Mouse (Mus musculus) heart, postnatal 36 days (tissue): ENCODE measurements around the gene Gpr37l1. TPM values are rescaled to one million over a fixed set of nuclear protein-coding genes. Genes with fewer than 3 reads are reported as not detected.
A peak's percentile ranks its signal among the peaks of the same experiment; 100 is the strongest.

Experiments
- DNase-seq, 2 experiments: peaks; one replicate each; pipeline ENCODE4 v3.0.0; 2021 to 2022
- intact Hi-C: fragments of 180-260 bp; cut with DNase I; formaldehyde crosslinking; loops from one replicate; pipeline ENCODE4 v1.15.1; 2025
- total RNA-seq, 2 experiments: library from RNA; stranded (reverse); gene quantifications; 2 replicates each; pipeline ENCODE4 v1.2.3; 2021

The Gpr37l1 gene
- total RNA-seq, 2 experiments from 2014 or later, result 0.92 to 1.0 TPM

- no peak for DNase-seq
- intact Hi-C loops, result no loop called here
These were observed 16.0 kb upstream of the Gpr37l1 start for GRCm38 (mm10) chr1:135183448-135183847.

GRCm38 (mm10) chr1:135182975-135183374 is 15.5 kb upstream of the Gpr37l1 start:
- intact Hi-C loops, result no loop called here
- DNase-seq, result no peak

GRCm38 (mm10) chr1:135181880-135182623 is 14.6 kb upstream of the Gpr37l1 start:
- no peak for DNase-seq
- intact Hi-C loops, result no loop called here

GRCm38 (mm10) chr1:135181275-135181674 is 13.8 kb upstream of the Gpr37l1 start:
- intact Hi-C loops, result no loop called here
- no peak for DNase-seq

GRCm38 (mm10) chr1:135180830-135181229 is 13.3 kb upstream of the Gpr37l1 start:
- intact Hi-C loops, result no loop called here

GRCm38 (mm10) chr1:135178863-135179262 is 11.4 kb upstream of the Gpr37l1 start:
- no peak for DNase-seq
- intact Hi-C loops, result loop anchor here (5.0 kb wide), 1 partner anchor 273 kb away; no protein-coding TSS in a partner anchor

More at GRCm38 (mm10) chr1:135180830-135181229, 13.3 kb upstream of the Gpr37l1 start:
- DNase-seq, result no peak

GRCm38 (mm10) chr1:135177724-135178123 is 10.2 kb upstream of the Gpr37l1 start:
- no peak for DNase-seq
- intact Hi-C loops, result loop anchor here (5.0 kb wide), 1 partner anchor 275 kb away; no protein-coding TSS in a partner anchor

- intact Hi-C loops, result loop anchor here (5.0 kb wide), 1 partner anchor 277 kb away; no protein-coding TSS in a partner anchor
- DNase-seq, result no peak
These were observed 7.7 kb upstream of the Gpr37l1 start for GRCm38 (mm10) chr1:135175176-135175575.

- intact Hi-C loops, result loop anchor here (5.0 kb wide), 1 partner anchor 369 kb away; no protein-coding TSS in a partner anchor
These were observed 5.8 kb upstream of the Gpr37l1 start for GRCm38 (mm10) chr1:135173311-135173710.

GRCm38 (mm10) chr1:135171984-135172383 is 4.5 kb upstream of the Gpr37l1 start:
- DNase-seq, result peak; percentile 51 to 52
- intact Hi-C loops, result loop anchor here (1.0 to 5.0 kb wide), 3 partner anchors 87 to 370 kb away; no protein-coding TSS in a partner anchor

More at GRCm38 (mm10) chr1:135173311-135173710, 5.8 kb upstream of the Gpr37l1 start:
- DNase-seq, result no peak

GRCm38 (mm10) chr1:135171202-135171601 is 3.7 kb upstream of the Gpr37l1 start:
- intact Hi-C loops, result loop anchor here (5.0 kb wide), 1 partner anchor 371 kb away; no protein-coding TSS in a partner anchor
- no peak for DNase-seq

GRCm38 (mm10) chr1:135170299-135170698 is 2.8 kb upstream of the Gpr37l1 start:
- no peak for DNase-seq
- intact Hi-C loops, result loop anchor here (5.0 kb wide), 1 partner anchor 372 kb away; no protein-coding TSS in a partner anchor

GRCm38 (mm10) chr1:135169556-135170224 is 2.2 kb upstream of the Gpr37l1 start:
- DNase-seq, result peak in 1 of 2 experiments; percentile 25
- intact Hi-C loops, result loop anchor here (5.0 to 10.0 kb wide), 2 partner anchors 373 to 525 kb away; no protein-coding TSS in a partner anchor

GRCm38 (mm10) chr1:135168453-135169200 is 1.1 kb upstream of the Gpr37l1 start:
- intact Hi-C loops, result loop anchor here (10.0 kb wide), 1 partner anchor 526 kb away; no protein-coding TSS in a partner anchor
- no peak for DNase-seq

- intact Hi-C loops, result loop anchor here (10.0 kb wide), 1 partner anchor 532 kb away; no protein-coding TSS in a partner anchor
- DNase-seq, result no peak
These were observed 4.8 kb downstream of the Gpr37l1 start for GRCm38 (mm10) chr1:135162720-135163119.

GRCm38 (mm10) chr1:135160411-135161050 is 7.0 kb downstream of the Gpr37l1 start:
- DNase-seq, result no peak
- intact Hi-C loops, result loop anchor here (10.0 kb wide), 1 partner anchor 534 kb away; no protein-coding TSS in a partner anchor

GRCm38 (mm10) chr1:135159556-135160123 is 7.8 kb downstream of the Gpr37l1 start:
- no peak for DNase-seq
- intact Hi-C loops, result loop anchor here (10.0 kb wide), 1 partner anchor 535 kb away; no protein-coding TSS in a partner anchor

GRCm38 (mm10) chr1:135159074-135159473 is 8.4 kb downstream of the Gpr37l1 start:
- intact Hi-C loops, result no loop called here
- DNase-seq, result no peak

GRCm38 (mm10) chr1:135158633-135159032 is 8.8 kb downstream of the Gpr37l1 start:
- no peak for DNase-seq
- intact Hi-C loops, result no loop called here
